In the genomic region with DNA sequence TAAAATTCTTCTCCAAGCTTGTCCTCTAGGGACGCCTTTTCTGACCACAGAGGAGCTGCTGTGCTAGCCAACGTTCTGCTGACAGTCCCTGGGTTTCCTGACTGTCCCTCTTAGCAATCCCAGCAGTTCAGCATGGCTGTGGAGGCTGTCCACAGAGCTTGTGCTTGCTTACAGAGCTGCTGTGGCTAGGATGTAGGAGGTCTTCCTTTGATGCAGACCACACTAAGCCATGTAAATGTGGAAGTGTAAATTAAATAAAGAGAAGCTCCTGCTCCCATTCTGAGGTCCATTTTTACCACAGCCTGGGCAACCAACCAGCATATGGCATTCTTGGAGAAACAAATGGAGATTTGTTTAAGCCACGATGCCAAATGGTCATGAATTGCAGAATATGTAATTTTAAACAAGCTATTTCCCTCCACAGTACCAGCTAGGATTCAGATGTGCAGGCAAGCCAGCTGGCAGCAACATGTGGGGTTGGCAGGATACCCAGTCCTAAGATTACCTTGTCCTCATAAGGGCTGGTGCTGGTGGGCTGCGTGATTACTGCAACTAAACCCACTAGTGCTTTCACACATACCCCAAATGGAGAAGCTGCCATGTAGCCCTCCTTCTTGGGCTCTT, we compare ENCODE assay signal across 8 mouse cellular contexts.
DNase-seq lines count a peak whose midpoint lies in the region; ATAC-seq and TF ChIP-seq lines count a peak whose summit lies in the region.

No protein-coding gene starts in this region.

- no peak for DNase-seq in forebrain, embryonic 11.5 days (ENCODE audit: low spot score)
- DNase-seq in cerebellum, adult 9-10 months: peak; percentile 40
- peak; percentile 60 to 70 for DNase-seq in heart, postnatal 10 days
- DNase-seq in left cerebral cortex, postnatal 4 days: peak; percentile 58
- DNase-seq in stomach, postnatal 0 days (ENCODE audit: low spot score): no peak
- DNase-seq in spleen, adult 12 weeks (ENCODE audit: low spot score): no peak

- H3K36me3 ChIP-seq in forebrain, embryonic 13.5 days (ENCODE audit: poor library complexity, severe bottlenecking): no peaks in the 10 kb centered on the region
- no peaks in the 10 kb centered on the region; the same call in 1 of the 2 replicates for H3K36me3 ChIP-seq in forebrain, embryonic 11.5 days (ENCODE audit: control insufficient read depth, insufficient read depth, low read length)
- H3K36me3 ChIP-seq in stomach, postnatal 0 days (ENCODE audit: control insufficient read depth, insufficient read depth, low read length): no peaks in the 10 kb centered on the region

- peaks cover 17% of the 10 kb centered on the region for H3K4me1 ChIP-seq in forebrain, embryonic 13.5 days
- H3K4me1 ChIP-seq in forebrain, embryonic 11.5 days (replicated peaks; ENCODE audit: control insufficient read depth, insufficient read depth, low read length): no peaks in the 10 kb centered on the region
- peaks cover 9% of the 10 kb centered on the region; the same call in 1 of the 2 replicates for H3K4me1 ChIP-seq in stomach, postnatal 0 days (replicated peaks; ENCODE audit: control insufficient read depth, insufficient read depth)

- peak; percentile 84; the same call in 1 of the 2 replicates for ATAC-seq in forebrain, embryonic 13.5 days
- ATAC-seq in forebrain, embryonic 11.5 days (replicated peaks; ENCODE audit: low FRiP score): no peak
- no peak for ATAC-seq in stomach, postnatal 0 days (ENCODE audit: low FRiP score, low TSS enrichment)
- ATAC-seq in activated CD4-positive, CD25-positive, alpha-beta regulatory T cell, adult 4 months: no peak

- no peak overlapping the region for H3K9ac ChIP-seq in forebrain, embryonic 13.5 days
- no peak overlapping the region for H3K9ac ChIP-seq in forebrain, embryonic 11.5 days (ENCODE audit: low read length)
- no peak overlapping the region for H3K9ac ChIP-seq in stomach, postnatal 0 days (ENCODE audit: low read length)

- H3K4me3 ChIP-seq in forebrain, embryonic 13.5 days: no peak overlapping the region
- H3K4me3 ChIP-seq in forebrain, embryonic 11.5 days (ENCODE audit: low read depth, low read length): no peak overlapping the region
- H3K4me3 ChIP-seq in stomach, postnatal 0 days (ENCODE audit: low read depth, low read length): no peak overlapping the region

- intact Hi-C loops in heart, postnatal 10 days (cut with DNase I): no loop called here
- intact Hi-C loops in left cerebral cortex, postnatal 4 days (cut with DNase I): no loop called here

- WGBS in forebrain, embryonic 13.5 days: 67% methylated on average over 4 of the region's 4 CpGs
- 70% methylated on average over 4 of the region's 4 CpGs for WGBS in forebrain, embryonic 11.5 days
- 48% methylated on average over 4 of the region's 4 CpGs for WGBS in stomach, postnatal 0 days

- H3K4me2 ChIP-seq in forebrain, embryonic 13.5 days: no peak overlapping the region
- no peak overlapping the region for H3K4me2 ChIP-seq in forebrain, embryonic 11.5 days (ENCODE audit: low read depth, low read length, severe bottlenecking)
- no peak overlapping the region for H3K4me2 ChIP-seq in stomach, postnatal 0 days (replicated peaks; ENCODE audit: low read depth)

- no peaks in the 10 kb centered on the region for H3K9me3 ChIP-seq in forebrain, embryonic 13.5 days (replicated peaks)
- H3K9me3 ChIP-seq in forebrain, embryonic 11.5 days (ENCODE audit: control insufficient read depth, low read length): no peaks in the 10 kb centered on the region
- no peaks in the 10 kb centered on the region for H3K9me3 ChIP-seq in stomach, postnatal 0 days (ENCODE audit: control insufficient read depth, low read length)

- peak overlapping the region; percentile 41 for H3K27ac ChIP-seq in forebrain, embryonic 13.5 days
- no peak overlapping the region for H3K27ac ChIP-seq in forebrain, embryonic 11.5 days (ENCODE audit: low read depth, low read length)
- peak overlapping the region; percentile 71 for H3K27ac ChIP-seq in stomach, postnatal 0 days (replicated peaks)

- TF ChIP-seq CTCF in stomach, postnatal 0 days (IDR thresholded peaks at IDR 0.05; ENCODE audit: low read depth): 0 out of 2 replicates have a peak, but pooled peaks have one; percentile 6

- H3K27me3 ChIP-seq in forebrain, embryonic 13.5 days: no peaks in the 10 kb centered on the region
- no peaks in the 10 kb centered on the region for H3K27me3 ChIP-seq in forebrain, embryonic 11.5 days (ENCODE audit: control insufficient read depth, insufficient read depth, low read length)
- no peaks in the 10 kb centered on the region for H3K27me3 ChIP-seq in stomach, postnatal 0 days (ENCODE audit: control insufficient read depth, insufficient read depth, low read length)

- no peak for TF ChIP-seq EP300 in stomach, postnatal 0 days (optimal IDR thresholded peaks at IDR 0.05)

Comparison
In these comparisons a context has a peak if more than half of its experiments do, and no peak if none do; other contexts are left out.
1. DNase-seq: peak in cerebellum, adult 9-10 months (single experiment), heart, postnatal 10 days (2 of 2) and left cerebral cortex, postnatal 4 days (single experiment); none in forebrain, embryonic 11.5 days (single experiment), stomach, postnatal 0 days (single experiment) and spleen, adult 12 weeks (single experiment).